Mouse (Mus musculus) right cerebral cortex, postnatal 25 days (tissue): ENCODE results near the gene Gm38394.
"Not testable (repeated sequence)": the region's sequence is repeated elsewhere in the genome, so short reads cannot be mapped to it uniquely, and the experiment has no call there.

Source experiments
- DNase-seq: peaks from one replicate; pipeline ENCODE4 v3.0.0; 2022

The Gm38394 gene

GRCm38 (mm10) chr1:133661203-133661933, at the start of gene Gm38394:
TSS of gene Gm38394 (minus strand) at chr1:133661318.
- DNase-seq = peak; percentile 92

- DNase-seq = no peak
Measured at GRCm38 (mm10) chr1:133710895-133711294, 49.8 kb upstream of the Gm38394 start.

GRCm38 (mm10) chr1:133709292-133709691, 48.2 kb upstream of the Gm38394 start:
- DNase-seq = no peak

- not testable (repeated sequence) for DNase-seq
Measured at GRCm38 (mm10) chr1:133701824-133702223, 40.7 kb upstream of the Gm38394 start.

GRCm38 (mm10) chr1:133697935-133698620, 37.0 kb upstream of the Gm38394 start:
- no peak for DNase-seq

GRCm38 (mm10) chr1:133695901-133696300, 34.8 kb upstream of the Gm38394 start:
- DNase-seq = no peak

GRCm38 (mm10) chr1:133694876-133695275, 33.8 kb upstream of the Gm38394 start:
- DNase-seq = no peak

- no peak for DNase-seq
Measured at GRCm38 (mm10) chr1:133694301-133694700, 33.2 kb upstream of the Gm38394 start.

GRCm38 (mm10) chr1:133693536-133694114, 32.5 kb upstream of the Gm38394 start:
- DNase-seq = no peak

GRCm38 (mm10) chr1:133692195-133692594, 31.1 kb upstream of the Gm38394 start:
- DNase-seq = no peak

GRCm38 (mm10) chr1:133691046-133691445, 29.9 kb upstream of the Gm38394 start:
- DNase-seq = no peak

GRCm38 (mm10) chr1:133689897-133690296, 28.8 kb upstream of the Gm38394 start, which contains the start of gene Lax1:
TSS of gene Lax1 (minus strand) at chr1:133690108.
- no peak for DNase-seq

- no peak for DNase-seq
Measured at GRCm38 (mm10) chr1:133688301-133688700, 27.2 kb upstream of the Gm38394 start.

GRCm38 (mm10) chr1:133685749-133686519, 24.8 kb upstream of the Gm38394 start:
- no peak for DNase-seq

GRCm38 (mm10) chr1:133671801-133672200, 10.7 kb upstream of the Gm38394 start:
- no peak for DNase-seq

- no peak for DNase-seq
Measured at GRCm38 (mm10) chr1:133671266-133671665, 10.1 kb upstream of the Gm38394 start.

- no peak for DNase-seq
Measured at GRCm38 (mm10) chr1:133670776-133671175, 9.7 kb upstream of the Gm38394 start.

GRCm38 (mm10) chr1:133670190-133670589, 9.1 kb upstream of the Gm38394 start:
- DNase-seq = no peak

- no peak for DNase-seq
Measured at GRCm38 (mm10) chr1:133668618-133669017, 7.5 kb upstream of the Gm38394 start.

GRCm38 (mm10) chr1:133667721-133668120, 6.6 kb upstream of the Gm38394 start:
- no peak for DNase-seq

GRCm38 (mm10) chr1:133665713-133666112, 4.6 kb upstream of the Gm38394 start:
- DNase-seq = not testable (repeated sequence)

GRCm38 (mm10) chr1:133664203-133664970, 3.3 kb upstream of the Gm38394 start:
- no peak for DNase-seq
